Mouse (Mus musculus) cerebellum, adult 2 months (tissue): ENCODE results near the gene Mff.

Source experiments
- CTCF ChIP-seq: fragments of 200-500 bp; IDR thresholded peaks from 2 replicates; pipeline ENCODE4 v1.5.1; 2011; ENCODE audit warnings: low read depth, mild to moderate bottlenecking, control low read depth, low read length, moderate library complexity, borderline replicate concordance; ENCODE audit not compliant: insufficient read depth
- POLR2A ChIP-seq: fragments of 200-500 bp; IDR thresholded peaks from 2 replicates; pipeline ENCODE4 v1.6.1; 2011; ENCODE audit warnings: low read length, control low read depth, borderline replicate concordance; ENCODE audit not compliant: insufficient read depth

GRCm38 (mm10) chr1:82766641-82767040, 42.0 kb downstream of the Mff start:
- no peak for TF ChIP-seq CTCF
- no peak for TF ChIP-seq POLR2A
